Mouse (Mus musculus) stomach, postnatal 0 days (tissue): ENCODE measurements around the gene Sdhb. TPM values are rescaled to one million over a fixed set of nuclear protein-coding genes. Genes with fewer than 3 reads are reported as not detected.

ENCODE experiments used
- ATAC-seq: fragments of 200-750 bp; cut with Nextera tagmentation; 2 replicates; pipeline ENCODE4 v1.8.0; 2017; ENCODE audit not compliant: low FRiP score, low TSS enrichment
- DNase-seq: peaks from one replicate; pipeline ENCODE4 v3.0.0-alpha.2; 2016; ENCODE audit warnings: low spot score
- H3K27ac ChIP-seq: fragments of 300-500 bp; sonication (generic); replicated peaks from 2 replicates; pipeline ENCODE4 v1.5.1; 2014; ENCODE audit warnings: mild to moderate bottlenecking, control low read depth
- H3K27me3 ChIP-seq: fragments of 300-500 bp; sonication (generic); 2 replicates; pipeline ENCODE4 v1.6.1; 2014; ENCODE audit warnings: low read length; ENCODE audit not compliant: control insufficient read depth, insufficient read depth
- H3K36me3 ChIP-seq: fragments of 300-500 bp; sonication (generic); 2 replicates; pipeline ENCODE4 v1.6.1; 2014; ENCODE audit warnings: low read length, mixed read lengths; ENCODE audit not compliant: control insufficient read depth, insufficient read depth
- H3K4me1 ChIP-seq: fragments of 300-500 bp; sonication (generic); replicated peaks from 2 replicates; pipeline ENCODE4 v1.6.1; 2014; ENCODE audit warnings: antibody characterized with exemption; ENCODE audit not compliant: control insufficient read depth, insufficient read depth
- H3K4me2 ChIP-seq: fragments of 300-500 bp; sonication (generic); replicated peaks from 2 replicates; pipeline ENCODE4 v1.6.1; 2014; ENCODE audit warnings: low read depth, mild to moderate bottlenecking, control low read depth, moderate library complexity
- H3K4me3 ChIP-seq: fragments of 300-500 bp; sonication (generic); 2 replicates; pipeline ENCODE4 v1.5.1; 2014; ENCODE audit warnings: low read depth, low read length, control low read depth
- H3K9ac ChIP-seq: fragments of 300-500 bp; sonication (generic); 2 replicates; pipeline ENCODE4 v1.6.1; 2014; ENCODE audit warnings: mild to moderate bottlenecking, low read length, control low read depth, mixed read lengths
- H3K9me3 ChIP-seq: fragments of 300-500 bp; sonication (generic); 2 replicates; pipeline ENCODE4 v1.6.1; 2016; ENCODE audit warnings: low read length; ENCODE audit not compliant: control insufficient read depth
- CTCF ChIP-seq: IDR thresholded peaks from 2 replicates; pipeline ENCODE4 v1.5.1; 2016; ENCODE audit warnings: antibody characterized with exemption, low read depth, mild to moderate bottlenecking, moderate library complexity
- EP300 ChIP-seq: optimal IDR thresholded peaks from 2 replicates; pipeline ENCODE3; 2016; ENCODE audit warnings: antibody characterized with exemption
- WGBS: fragments of 180-500 bp; shearing (Covaris S2); extraction: QIAGEN DNeasy Blood & Tissue Kit; methylation state at CpG from one replicate; pipeline ENCODE4 v1.1.7; 2014; 5-methylcytosine and 5-hydroxymethylcytosine counted together
- polyA plus RNA-seq: library from polyadenylated mRNA; unstranded; fragments of >200 nt; fragmentation: Nextera tagmentation; extraction: Ambion mirVana; gene quantifications from 2 replicates; pipeline ENCODE4 v1.2.1, GENCODE M21; 2015

Sdhb gene
- polyA plus RNA-seq, 1 experiment from 2014 or later, result 382 TPM

DNA sequence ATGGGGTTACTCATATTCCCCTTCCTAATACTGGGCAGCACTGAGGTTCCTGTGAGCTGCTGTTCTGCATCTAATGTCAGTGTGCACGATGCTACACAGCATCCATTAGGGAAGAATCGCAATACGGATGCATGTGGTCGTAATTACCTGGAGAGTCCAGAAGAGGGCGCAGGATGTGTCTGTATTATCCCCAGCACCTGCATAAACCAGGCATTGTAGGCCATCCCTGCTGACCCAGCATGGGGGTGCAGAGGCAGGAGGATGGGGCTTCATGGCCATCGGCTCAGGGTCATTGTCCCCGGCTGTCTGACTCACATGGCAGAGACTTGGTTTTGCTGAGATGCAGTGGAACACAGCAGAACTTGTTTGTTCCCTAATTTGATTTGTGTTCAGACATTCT lies 3.6 kb downstream of the Sdhb start:
- peak; percentile 74 for DNase-seq
- peaks cover 2% of the 10 kb centered on the region; the same call in 1 of the 2 replicates for H3K36me3 ChIP-seq
- no peak overlapping the region for H3K27ac ChIP-seq
- H3K4me2 ChIP-seq, result no peak overlapping the region
- H3K9me3 ChIP-seq, result no peaks in the 10 kb centered on the region
- 14% methylated on average over 7 of the region's 7 CpGs for WGBS
- ATAC-seq, result no peak
- H3K27me3 ChIP-seq, result no peaks in the 10 kb centered on the region
- H3K4me3 ChIP-seq, result no peak overlapping the region
- H3K4me1 ChIP-seq, result no peaks in the 10 kb centered on the region
- TF ChIP-seq CTCF (peak; percentile 92), EP300 (no peak)
- no peak overlapping the region for H3K9ac ChIP-seq

DNA sequence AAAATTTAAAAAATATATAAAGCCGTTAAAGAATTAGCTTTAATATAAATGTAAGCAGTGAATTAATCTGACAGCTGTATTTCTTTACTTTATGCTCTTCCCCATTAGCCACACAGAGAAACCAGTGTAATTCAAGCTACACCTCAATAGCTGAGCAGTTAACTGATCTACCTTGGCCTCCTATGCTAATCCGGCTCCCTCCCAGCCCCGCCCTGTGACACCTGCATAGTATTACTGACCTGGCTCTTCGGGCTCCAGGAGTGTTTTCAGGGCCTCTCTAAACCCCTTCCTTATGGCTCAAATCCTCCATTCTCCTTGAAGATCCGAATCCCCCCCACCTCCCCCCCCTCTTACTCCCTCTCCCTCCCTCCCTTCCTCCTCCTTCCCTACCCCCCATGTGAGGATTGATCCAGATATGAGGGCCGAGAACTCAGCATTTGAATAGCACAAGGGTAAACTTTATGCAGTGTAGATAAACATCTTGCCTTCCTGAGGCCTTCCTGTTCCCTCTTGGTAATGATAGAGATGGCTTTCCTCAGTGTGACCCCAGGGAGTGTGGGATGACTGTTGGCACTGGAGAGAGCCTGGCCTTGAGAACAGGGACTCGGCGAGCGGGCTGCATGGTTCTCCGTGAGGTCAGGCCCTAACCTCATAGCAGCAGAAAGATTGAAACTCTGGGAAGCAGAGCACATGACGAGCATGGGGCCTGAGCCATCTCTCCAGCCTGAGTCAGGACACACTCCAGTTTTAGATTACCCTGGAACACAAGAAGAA lies 6.6 kb downstream of the Sdhb start:
- H3K4me2 ChIP-seq, result no peak overlapping the region
- no peak for TF ChIP-seq CTCF
- no peak for TF ChIP-seq EP300
- ATAC-seq (no peak), DNase-seq (no peak)
- H3K27me3 ChIP-seq, result no peaks in the 10 kb centered on the region
- H3K27ac ChIP-seq, result no peak overlapping the region
- 70% methylated on average over 11 of the region's 11 CpGs for WGBS
- H3K4me3 ChIP-seq, result no peak overlapping the region
- H3K4me1 ChIP-seq, result no peaks in the 10 kb centered on the region
- H3K9me3 ChIP-seq, result no peaks in the 10 kb centered on the region
- H3K9ac ChIP-seq, result no peak overlapping the region
- H3K36me3 ChIP-seq, result peaks cover 12% of the 10 kb centered on the region

DNA sequence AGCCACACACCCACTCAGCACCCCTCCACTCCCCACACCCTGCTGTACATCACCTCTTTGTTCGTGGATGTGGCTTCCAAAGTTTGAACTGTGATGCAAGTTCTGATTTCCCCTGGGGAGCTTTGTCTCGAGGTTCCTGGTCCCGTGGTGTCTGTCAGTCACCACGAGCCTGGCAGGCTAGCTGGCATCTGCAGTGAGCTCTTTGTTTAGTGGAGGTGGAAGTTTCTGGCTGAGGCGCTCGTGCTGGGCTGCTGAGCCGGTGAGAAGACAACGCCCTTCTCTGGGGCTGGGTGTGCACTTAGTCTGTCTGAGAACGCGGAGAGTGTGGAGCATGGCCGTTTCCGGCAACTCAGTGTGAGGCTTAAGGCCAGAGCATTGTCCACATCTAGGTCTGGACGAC lies 10.7 kb downstream of the Sdhb start:
- TF ChIP-seq EP300, result no peak
- TF ChIP-seq CTCF, result no peak
- Histone ChIP-seq H3K36me3 (peaks cover 33% of the 10 kb centered on the region), H3K4me1 (no peaks in the 10 kb centered on the region), H3K27ac (no peak overlapping the region), H3K4me3 (no peak overlapping the region), H3K4me2 (no peak overlapping the region), H3K27me3 (no peaks in the 10 kb centered on the region), H3K9me3 (no peaks in the 10 kb centered on the region), H3K9ac (no peak overlapping the region)
- WGBS, result 74% methylated on average over 13 of the region's 13 CpGs
- DNase-seq (peak; percentile 35), ATAC-seq (peak; percentile 52; the same call in 1 of the 2 replicates)

DNA sequence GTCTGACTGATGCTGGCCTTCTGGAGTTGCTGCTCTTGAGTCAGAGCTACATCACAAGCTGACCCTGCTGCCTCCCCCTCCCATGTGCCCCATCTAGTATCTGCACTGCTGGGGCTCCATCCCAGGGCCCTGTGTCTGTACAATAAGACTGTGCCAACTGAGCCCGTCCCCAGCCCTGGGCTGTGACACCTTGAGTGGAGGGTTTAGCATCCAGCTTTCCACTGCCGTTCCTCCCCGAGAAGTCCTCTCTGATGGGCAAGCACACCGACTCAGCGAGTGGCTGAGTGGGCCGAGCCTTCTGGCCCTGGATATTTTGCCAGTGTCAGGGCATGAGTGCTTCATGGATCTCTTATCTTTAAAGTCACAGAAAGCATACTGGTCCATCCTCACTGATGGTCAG lies 13.4 kb downstream of the Sdhb start:
- H3K4me2 ChIP-seq, result no peak overlapping the region
- H3K9me3 ChIP-seq, result no peaks in the 10 kb centered on the region
- TF ChIP-seq CTCF (no peak), EP300 (no peak)
- H3K27ac ChIP-seq, result no peak overlapping the region
- 96% methylated on average over 6 of the region's 6 CpGs for WGBS
- no peak overlapping the region for H3K4me3 ChIP-seq
- no peaks in the 10 kb centered on the region for H3K4me1 ChIP-seq
- H3K27me3 ChIP-seq, result no peaks in the 10 kb centered on the region
- no peak overlapping the region for H3K9ac ChIP-seq
- ATAC-seq, result no peak
- DNase-seq, result no peak
- H3K36me3 ChIP-seq, result peaks cover 36% of the 10 kb centered on the region

DNA sequence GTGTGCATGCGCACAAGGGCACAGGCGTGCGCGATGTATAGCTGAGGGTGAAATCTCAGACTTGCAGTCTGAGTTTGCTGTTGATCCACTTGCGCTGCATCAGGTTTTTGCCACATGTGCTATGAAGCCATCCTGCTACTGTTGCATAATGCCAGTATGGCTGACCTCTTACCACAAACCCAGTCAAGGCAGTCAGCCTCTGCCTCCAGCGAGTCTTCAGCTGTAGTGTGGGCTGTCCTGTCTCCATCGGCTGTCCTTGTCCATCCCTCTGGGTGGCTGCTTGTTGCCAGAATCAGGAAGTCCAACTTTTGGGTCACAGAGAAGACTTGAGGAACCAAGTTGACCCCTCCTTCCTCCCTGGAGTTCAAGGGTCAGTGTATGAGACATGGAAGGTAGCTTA lies 14.4 kb downstream of the Sdhb start:
- Histone ChIP-seq H3K27ac (no peak overlapping the region), H3K27me3 (no peaks in the 10 kb centered on the region), H3K4me1 (no peaks in the 10 kb centered on the region), H3K4me3 (no peak overlapping the region), H3K4me2 (no peak overlapping the region), H3K9ac (no peak overlapping the region), H3K36me3 (peaks cover 39% of the 10 kb centered on the region), H3K9me3 (no peaks in the 10 kb centered on the region)
- 92% methylated on average over 7 of the region's 7 CpGs for WGBS
- no peak for TF ChIP-seq EP300
- TF ChIP-seq CTCF, result no peak
- no peak for ATAC-seq
- no peak for DNase-seq

DNA sequence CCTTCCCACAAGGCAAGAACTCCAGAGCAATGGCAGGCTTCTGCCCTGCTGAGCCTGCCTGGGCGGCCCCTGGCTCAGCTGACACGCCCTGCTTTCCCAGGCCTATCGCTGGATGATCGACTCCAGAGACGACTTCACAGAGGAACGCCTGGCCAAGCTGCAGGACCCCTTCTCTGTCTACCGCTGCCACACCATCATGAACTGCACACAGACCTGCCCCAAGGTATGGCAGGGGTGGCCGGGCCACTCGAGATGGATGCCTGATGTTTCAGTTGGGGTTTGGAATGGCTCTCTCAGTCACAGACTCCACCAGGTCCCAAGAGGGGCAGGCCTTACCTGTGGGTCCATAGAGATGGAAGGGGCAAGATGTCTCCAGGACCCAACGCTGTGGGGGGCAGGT lies 16.3 kb downstream of the Sdhb start:
- peaks cover 32% of the 10 kb centered on the region for H3K36me3 ChIP-seq
- WGBS, result 57% methylated on average over 10 of the region's 10 CpGs
- H3K9me3 ChIP-seq, result no peaks in the 10 kb centered on the region
- H3K4me1 ChIP-seq, result no peaks in the 10 kb centered on the region
- no peak overlapping the region for H3K4me3 ChIP-seq
- no peaks in the 10 kb centered on the region for H3K27me3 ChIP-seq
- H3K27ac ChIP-seq, result peak overlapping the region; percentile 74
- DNase-seq (peak; percentile 41), ATAC-seq (no peak)
- peak overlapping the region; percentile 26 for H3K4me2 ChIP-seq
- no peak overlapping the region for H3K9ac ChIP-seq
- TF ChIP-seq CTCF, result no peak
- TF ChIP-seq EP300, result no peak
